Mouse (Mus musculus): ENCODE measurements around the gene Ppil4. TPM values are rescaled to one million over a fixed set of nuclear protein-coding genes. Genes with fewer than 3 reads are reported as not detected.

The Ppil4 gene
- total and polyA plus RNA-seq, 3 experiments, result 26.4 to 45.9 (median 41.5) TPM

DNA sequence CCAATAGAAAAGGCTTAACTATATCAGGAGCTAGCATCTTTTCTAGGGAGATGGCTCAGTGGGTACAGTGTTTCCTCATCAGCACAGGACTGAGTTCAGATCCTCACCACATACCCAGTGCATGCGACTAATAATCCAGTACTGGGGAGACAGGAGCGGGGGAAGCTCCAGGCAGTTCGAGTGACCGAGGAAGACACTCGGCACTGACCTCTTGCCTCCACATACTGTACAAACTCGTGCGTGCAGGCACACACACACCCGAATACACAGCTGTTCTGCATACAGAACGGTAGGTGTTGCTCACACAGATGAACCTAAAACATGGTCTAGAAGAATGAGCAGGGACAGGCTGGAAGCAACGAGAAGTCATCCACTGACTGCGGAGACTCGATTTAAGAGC lies 29.3 kb downstream of the Ppil4 start:
- peaks cover 34 to 60% of the 10 kb centered on the region in 2 experiments for H3K36me3 ChIP-seq (replicated peaks in 1 of 2; ENCODE audit: control insufficient read depth in 1 of 2, insufficient read depth in 1 of 2, low read length in 1 of 2)
- peaks cover 19 to 68% of the 10 kb centered on the region in 2 experiments for H3K4me1 ChIP-seq (ENCODE audit: control insufficient read depth in 1 of 2, insufficient read depth in 2 of 2)
- no peak overlapping the region for H3K9ac ChIP-seq (ENCODE audit: insufficient read depth, low read depth)
- H3K4me3 ChIP-seq (replicated peaks in 1 of 3; ENCODE audit: low read depth in 2 of 3, low read length in 2 of 3, poor library complexity in 1 of 3), result no peak overlapping the region
- dilution Hi-C loops (cut with MboI; ENCODE audit: extremely low pct_ligation_motif_present, extremely low pct_unique_long_range_greater_than_20kb, low sequenced_read_pairs) (no loop called here), in situ Hi-C loops (cut with MboI; ENCODE audit: low pct_ligation_motif_present, low pct_unique_long_range_greater_than_20kb, low sequenced_read_pairs) (no loop called here)
- no peak for DNase-seq (ENCODE audit: extremely low read depth)
- TF ChIP-seq RAD21 (IDR thresholded peaks at IDR 0.05; ENCODE audit: low read depth, low read length), result no peak
- no peak for TF ChIP-seq SMC3 (IDR thresholded peaks at IDR 0.05; ENCODE audit: low read depth, low read length)
- TF ChIP-seq MAZ (IDR thresholded peaks at IDR 0.05; ENCODE audit: low read depth, low read length), result no peak
- no peak for TF ChIP-seq MEF2A (IDR thresholded peaks at IDR 0.05; ENCODE audit: borderline replicate concordance, low read depth, low read length)
- no peak for TF ChIP-seq ZMIZ1 (IDR thresholded peaks at IDR 0.05; ENCODE audit: low read depth, low read length)
- TF ChIP-seq BHLHE40 (IDR thresholded peaks at IDR 0.05; ENCODE audit: low read depth, low read length), result no peak
- no peak for TF ChIP-seq CHD1 (IDR thresholded peaks at IDR 0.05; ENCODE audit: low read depth, low read length)
- TF ChIP-seq NRF1 (IDR thresholded peaks at IDR 0.05; ENCODE audit: low read depth, low read length), result no peak
- TF ChIP-seq UBTF (IDR thresholded peaks at IDR 0.05; ENCODE audit: low read depth, low read length), result no peak
- no peak for TF ChIP-seq PAX5 (IDR thresholded peaks at IDR 0.05; ENCODE audit: low read length)
- no peak for TF ChIP-seq CHD2 (IDR thresholded peaks at IDR 0.05; ENCODE audit: low read length)
- TF ChIP-seq ZC3H11A (IDR thresholded peaks at IDR 0.05; ENCODE audit: low read depth, low read length), result no peak
- no peak for TF ChIP-seq JUN (IDR thresholded peaks at IDR 0.05; ENCODE audit: insufficient read depth, low read depth, low read length)
- no peak for TF ChIP-seq NELFE (IDR thresholded peaks at IDR 0.05; ENCODE audit: low read depth, low read length)
- TF ChIP-seq POLR2AphosphoS2 (IDR thresholded peaks at IDR 0.05; ENCODE audit: low read depth, low read length), result no peak
- no peak for TF ChIP-seq ETS1 (conservative IDR thresholded peaks at IDR 0.05; ENCODE audit: low read depth, low read length)
- TF ChIP-seq TBP (conservative IDR thresholded peaks at IDR 0.05; ENCODE audit: low read depth, low read length), result no peak
- TF ChIP-seq IRF4 (IDR thresholded peaks at IDR 0.05; ENCODE audit: low read depth, low read length), result no peak
- no peak for TF ChIP-seq MYC (IDR thresholded peaks at IDR 0.05; ENCODE audit: low read depth, low read length)
- no peak for TF ChIP-seq SIN3A (IDR thresholded peaks at IDR 0.05; ENCODE audit: low read length)
- H3K27me3 ChIP-seq (replicated peaks), result no peaks in the 10 kb centered on the region
- H3K79me2 ChIP-seq (replicated peaks; ENCODE audit: control insufficient read depth, extremely low read depth, insufficient read depth, poor library complexity, severe bottlenecking), result peaks cover 4% of the 10 kb centered on the region
- no peak overlapping the region for H3K27ac ChIP-seq (ENCODE audit: insufficient read depth, low read depth)
- no peak overlapping the region for H3K4me2 ChIP-seq (ENCODE audit: insufficient read depth, low read depth, poor library complexity, severe bottlenecking)
- no peaks in the 10 kb centered on the region for H3K9me3 ChIP-seq (replicated peaks; ENCODE audit: low read length)

DNA sequence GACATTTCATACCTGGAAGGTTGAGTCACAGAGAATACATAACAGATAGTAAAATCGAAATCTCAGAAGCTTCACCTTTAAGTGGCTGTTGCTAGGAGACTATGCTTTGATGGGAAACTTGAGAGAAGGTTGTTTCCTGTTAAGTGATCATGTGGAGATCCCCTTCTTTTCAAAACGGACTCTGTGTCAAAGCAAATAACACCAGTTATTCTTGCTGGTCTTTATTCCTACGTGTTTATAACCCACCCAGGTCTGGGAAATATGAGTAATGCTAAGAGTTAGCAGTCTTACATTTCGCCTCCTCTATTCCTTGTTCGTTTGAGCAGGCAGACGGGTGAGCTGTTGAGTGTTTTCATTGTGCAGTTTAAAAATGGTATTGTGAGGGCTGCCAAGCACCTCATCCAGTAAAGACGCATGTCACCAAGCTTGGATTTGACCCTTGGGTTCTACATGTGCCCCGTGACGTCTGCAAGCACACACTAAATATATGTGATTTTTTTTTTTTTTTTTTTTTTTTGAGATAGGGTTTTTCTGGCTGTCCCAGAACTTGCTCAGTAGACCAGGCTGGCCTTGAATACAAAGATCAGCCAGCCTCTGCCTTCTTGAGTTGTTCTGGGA lies 32.1 kb downstream of the Ppil4 start:
- dilution Hi-C loops (cut with MboI; ENCODE audit: extremely low pct_ligation_motif_present, extremely low pct_unique_long_range_greater_than_20kb, low sequenced_read_pairs) (no loop called here), in situ Hi-C loops (cut with MboI; ENCODE audit: low pct_ligation_motif_present, low pct_unique_long_range_greater_than_20kb, low sequenced_read_pairs) (loop anchor here (25.0 kb wide), 1 partner anchor 1138 kb away; no protein-coding TSS in a partner anchor)
- H3K9me3 ChIP-seq (replicated peaks; ENCODE audit: low read length), result no peaks in the 10 kb centered on the region
- peak overlapping the region; percentile 78 for H3K27ac ChIP-seq (ENCODE audit: insufficient read depth, low read depth)
- H3K4me2 ChIP-seq (ENCODE audit: insufficient read depth, low read depth, poor library complexity, severe bottlenecking), result peak overlapping the region; percentile 84
- peaks cover 4% of the 10 kb centered on the region for H3K79me2 ChIP-seq (replicated peaks; ENCODE audit: control insufficient read depth, extremely low read depth, insufficient read depth, poor library complexity, severe bottlenecking)
- peak; percentile 66 for DNase-seq (ENCODE audit: extremely low read depth)
- peaks cover 5 to 45% of the 10 kb centered on the region in 2 experiments for H3K4me1 ChIP-seq (ENCODE audit: control insufficient read depth in 1 of 2, insufficient read depth in 2 of 2)
- no peak overlapping the region; the same call in 1 of the 2 replicates for H3K9ac ChIP-seq (ENCODE audit: insufficient read depth, low read depth)
- no peaks in the 10 kb centered on the region for H3K27me3 ChIP-seq (replicated peaks)
- H3K4me3 ChIP-seq (replicated peaks in 1 of 3; ENCODE audit: low read depth in 2 of 3, low read length in 2 of 3, poor library complexity in 1 of 3), result no peak overlapping the region
- H3K36me3 ChIP-seq (replicated peaks in 1 of 2; ENCODE audit: control insufficient read depth in 1 of 2, insufficient read depth in 1 of 2, low read length in 1 of 2), result peaks cover 26 to 59% of the 10 kb centered on the region in 2 experiments
- TF ChIP-seq USF2 (conservative IDR thresholded peaks at IDR 0.05; ENCODE audit: low read depth, low read length) (no peak), USF1 (IDR thresholded peaks at IDR 0.05; ENCODE audit: low read depth, low read length) (no peak), CHD2 (IDR thresholded peaks at IDR 0.05; ENCODE audit: low read length) (peak; percentile 51; the same call in 1 of the 2 replicates), E2F4 (IDR thresholded peaks at IDR 0.05; ENCODE audit: insufficient replicate concordance, low read depth, low read length) (no peak), ETS1 (conservative IDR thresholded peaks at IDR 0.05; ENCODE audit: low read depth, low read length) (peak; percentile 79), JUN (IDR thresholded peaks at IDR 0.05; ENCODE audit: insufficient read depth, low read depth, low read length) (peak; percentile 69), ZKSCAN1 (IDR thresholded peaks at IDR 0.05; ENCODE audit: borderline replicate concordance, low read depth, low read length) (no peak), GABPA (IDR thresholded peaks at IDR 0.05; ENCODE audit: insufficient replicate concordance, low read depth, low read length) (no peak), ZC3H11A (IDR thresholded peaks at IDR 0.05; ENCODE audit: low read depth, low read length) (no peak), ZNF384 (IDR thresholded peaks at IDR 0.05; ENCODE audit: low read depth, low read length) (peak; percentile 83), RCOR1 (conservative IDR thresholded peaks at IDR 0.05; ENCODE audit: low read depth, low read length) (peak; percentile 71; the same call in 1 of the 2 replicates), RAD21 (IDR thresholded peaks at IDR 0.05; ENCODE audit: low read depth, low read length) (no peak), MAZ (IDR thresholded peaks at IDR 0.05; ENCODE audit: low read depth, low read length) (0 out of 2 replicates have a peak, but pooled peaks have one; percentile 54), MAFK (IDR thresholded peaks at IDR 0.05; ENCODE audit: insufficient replicate concordance, low read length) (no peak), MXI1 (IDR thresholded peaks at IDR 0.05; ENCODE audit: low read depth, low read length) (peak; percentile 90), POLR2A (IDR thresholded peaks at IDR 0.05; ENCODE audit: low read depth, low read length) (no peak), POLR2AphosphoS2 (IDR thresholded peaks at IDR 0.05; ENCODE audit: low read depth, low read length) (no peak), KAT2A (IDR thresholded peaks at IDR 0.05; ENCODE audit: insufficient replicate concordance, low read length) (no peak)
